Mouse (Mus musculus) CD4-positive, CD25-positive, alpha-beta regulatory T cell, adult 4 months (primary cell): ENCODE measurements around the gene Rplp1. TPM values are rescaled to one million over a fixed set of nuclear protein-coding genes. Genes with fewer than 3 reads are reported as not detected.
A peak's percentile ranks its signal among the peaks of the same experiment; 100 is the strongest.

Experiments
- ATAC-seq: one replicate; pipeline ENCODE4 v1.8.0; 2017
- polyA plus RNA-seq, 2 experiments: library from polyadenylated mRNA; unstranded; fragments of 100-300 nt; shearing (Covaris generic); gene quantifications; one replicate each; pipeline ENCODE4 v1.2.1; 2017

The Rplp1 gene
- 1,000 to 10,000 TPM; 3,273 to 3,796 TPM for polyA plus RNA-seq

DNA sequence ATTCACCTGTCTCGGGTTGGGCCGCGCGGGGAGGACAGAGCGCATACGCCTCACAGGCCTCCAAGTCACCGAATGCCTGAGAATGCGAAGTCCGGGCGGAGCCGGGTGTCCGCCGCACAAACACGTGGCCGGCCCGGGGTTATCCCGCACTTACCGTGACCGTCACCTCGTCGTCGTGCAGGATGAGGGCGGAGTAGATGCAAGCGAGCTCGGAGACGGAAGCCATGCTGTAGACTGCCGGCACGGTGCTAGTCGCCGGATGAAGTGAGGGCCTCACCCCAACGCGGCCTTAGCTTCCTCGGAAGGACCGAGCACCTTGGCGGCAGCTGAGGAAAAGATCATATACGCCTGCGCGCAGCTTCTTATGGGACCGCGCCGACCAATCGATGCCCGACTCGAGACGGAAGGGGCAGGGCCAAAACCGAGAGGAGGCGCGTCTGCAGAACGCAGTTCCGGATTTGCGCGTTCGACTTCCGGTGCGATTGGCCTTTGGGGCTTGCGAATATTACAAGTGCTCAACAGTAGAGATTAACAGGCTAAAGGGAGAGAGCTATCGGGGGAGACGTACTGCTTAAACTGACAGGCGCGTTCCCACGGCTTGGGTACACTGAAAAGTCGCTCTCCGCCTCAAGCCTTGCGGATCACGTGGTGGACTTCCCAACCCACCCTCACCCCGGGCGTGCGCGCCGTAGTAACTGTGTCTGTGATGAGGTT, at the start of gene Rplp1:
TSS of gene Rplp1 (minus strand) at position 340 of the 714 bp plus-strand sequence.
- peak; percentile 97 for ATAC-seq

- no peak for ATAC-seq
Measured at GRCm38 (mm10) chr9:61963356-61963755, 49.0 kb upstream of the Rplp1 start.

DNA sequence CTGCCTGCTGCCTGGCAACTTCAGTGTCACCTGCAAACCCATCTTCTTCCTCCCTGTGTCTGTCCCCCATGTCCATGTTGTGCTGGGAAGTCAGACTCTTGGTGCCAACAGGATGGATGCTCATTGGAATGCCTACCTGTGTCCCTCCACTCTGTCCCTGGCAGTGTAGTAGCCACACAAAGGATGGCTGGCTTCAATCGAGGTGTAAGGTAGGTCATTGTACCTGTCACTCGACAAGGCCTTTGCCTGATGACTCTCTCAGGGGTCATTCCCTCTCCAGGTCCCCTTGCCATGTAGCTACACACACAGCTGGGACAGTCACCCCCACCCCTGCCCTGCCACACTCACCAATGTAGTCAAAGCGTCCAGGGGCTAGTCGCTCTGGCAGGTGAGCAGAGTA, 46.8 kb upstream of the Rplp1 start:
- no peak for ATAC-seq

GRCm38 (mm10) chr9:61960753-61961152, 46.4 kb upstream of the Rplp1 start:
- no peak for ATAC-seq

DNA sequence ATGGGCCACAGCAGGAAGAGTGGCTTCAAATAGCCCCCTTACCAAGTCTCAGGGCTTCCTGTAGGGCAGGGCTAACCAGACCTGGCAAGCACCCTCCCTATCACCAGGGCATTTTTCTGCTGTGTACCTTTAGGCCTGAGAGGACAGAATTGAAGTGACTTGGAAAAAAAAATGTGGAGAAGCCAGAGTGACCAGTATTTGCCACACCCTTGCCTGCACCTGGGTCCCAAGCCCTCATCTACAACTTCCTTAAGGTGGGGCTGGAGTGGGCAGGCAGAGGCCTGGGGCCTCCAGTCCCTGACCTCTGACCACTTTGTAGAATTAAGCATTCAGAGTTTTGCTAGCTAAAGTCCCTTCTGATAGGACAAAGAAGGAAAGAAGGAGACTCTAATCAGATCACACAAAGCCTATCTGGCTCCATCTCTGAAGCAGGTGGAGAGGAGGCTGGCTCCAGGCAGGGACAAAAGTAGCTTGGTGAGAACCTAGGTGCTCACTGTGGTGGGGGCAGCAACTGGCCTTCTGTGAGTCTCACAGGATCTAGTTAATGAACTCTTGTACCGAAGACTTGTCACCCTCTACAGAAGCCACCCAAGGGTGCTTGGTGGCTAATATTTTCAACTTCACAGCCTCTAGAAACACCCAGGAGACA, 45.7 kb upstream of the Rplp1 start:
- no peak for ATAC-seq

- no peak for ATAC-seq
Measured at GRCm38 (mm10) chr9:61954707-61955106, 40.4 kb upstream of the Rplp1 start.

- no peak for ATAC-seq
Measured at GRCm38 (mm10) chr9:61952241-61952640, 37.9 kb upstream of the Rplp1 start.

DNA sequence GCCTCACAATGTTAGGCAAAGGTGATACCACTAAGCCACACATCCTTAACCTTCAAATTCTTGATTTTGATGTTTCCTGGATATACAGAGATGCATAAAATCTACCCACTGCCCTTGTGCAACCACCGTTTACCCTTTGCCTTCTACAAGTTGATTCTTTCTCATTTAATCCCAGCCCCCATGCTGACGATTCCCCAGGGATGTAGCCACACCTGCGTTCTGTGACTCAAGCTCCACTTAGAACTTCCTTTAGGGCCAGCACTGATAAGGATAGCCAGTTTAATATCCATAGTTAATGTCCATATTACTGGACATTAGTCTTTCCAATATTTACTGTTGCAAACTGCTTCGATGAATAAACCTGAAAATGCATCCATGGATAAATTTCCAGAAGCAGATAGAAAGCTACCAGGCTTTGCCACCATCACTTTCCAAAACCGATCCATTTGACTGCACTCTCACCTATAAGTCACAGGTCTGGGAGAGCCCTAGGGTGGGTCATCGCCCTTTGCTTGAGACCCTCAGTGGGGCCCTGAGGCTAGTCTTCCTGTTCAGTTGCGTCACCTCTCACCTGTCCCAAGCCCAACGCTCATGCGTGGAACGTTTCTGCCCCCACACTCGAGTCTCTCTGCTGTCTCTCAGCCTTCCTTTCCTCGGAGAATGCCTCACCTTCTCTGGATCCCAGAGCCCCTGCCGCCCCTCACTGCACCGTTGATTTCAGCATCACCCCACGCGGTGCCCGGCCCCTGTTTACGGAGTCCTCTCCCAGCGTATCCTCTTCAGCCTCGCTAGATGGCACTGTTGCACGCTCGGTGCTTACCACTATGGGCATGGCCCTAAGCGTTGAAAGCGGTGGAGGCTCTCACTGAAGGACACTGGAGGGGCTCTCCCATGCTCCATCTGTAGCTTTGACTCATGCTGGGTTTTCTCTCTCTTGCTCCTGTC, 33.3 kb upstream of the Rplp1 start:
- peak; percentile 73 for ATAC-seq

- ATAC-seq = peak; percentile 91
Measured at GRCm38 (mm10) chr9:61946623-61947401, 32.5 kb upstream of the Rplp1 start, which contains the start of gene Kif23. Gene Kif23 (minus strand): TSS chr9:61946774.

GRCm38 (mm10) chr9:61945973-61946611, 31.8 kb upstream of the Rplp1 start:
- peak; percentile 28 for ATAC-seq

DNA sequence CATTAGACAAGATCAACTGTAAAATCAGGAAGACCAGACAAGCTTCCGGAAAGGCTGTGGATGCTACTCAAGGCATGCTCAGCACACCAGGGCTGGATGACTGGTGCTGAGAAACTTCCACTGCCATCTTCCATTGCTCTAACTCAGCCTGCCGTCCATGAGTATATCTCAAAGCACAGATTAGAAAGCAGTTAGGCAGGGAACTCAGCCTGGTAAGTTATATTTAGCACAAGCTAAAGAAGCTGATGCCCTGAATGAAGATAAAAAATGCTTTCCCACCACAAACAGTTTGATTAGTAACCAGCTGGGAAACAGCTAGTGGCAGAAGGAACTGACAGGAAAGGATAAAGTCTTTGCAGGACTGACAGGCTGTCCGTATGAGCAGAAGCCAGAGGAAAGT, 26.7 kb upstream of the Rplp1 start:
- ATAC-seq = no peak

DNA sequence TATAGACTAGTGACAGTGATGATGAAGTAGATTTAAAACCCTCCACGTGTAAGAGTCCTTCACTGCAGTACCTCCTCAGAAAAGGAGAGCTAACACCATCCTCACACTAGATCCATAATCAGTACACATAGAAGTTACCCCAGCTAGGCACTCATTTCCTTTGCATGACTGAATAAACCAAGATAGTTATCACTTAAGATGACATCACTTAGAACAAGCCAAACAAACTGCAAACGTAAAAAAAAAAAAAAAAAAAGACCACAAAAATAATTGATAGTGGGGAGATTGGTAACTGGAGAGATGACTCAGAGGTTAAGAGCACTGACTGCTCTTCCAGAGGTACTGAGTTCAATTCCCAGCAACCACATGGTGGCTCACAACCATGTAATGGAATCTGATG, 19.0 kb upstream of the Rplp1 start:
- ATAC-seq = peak; percentile 64

DNA sequence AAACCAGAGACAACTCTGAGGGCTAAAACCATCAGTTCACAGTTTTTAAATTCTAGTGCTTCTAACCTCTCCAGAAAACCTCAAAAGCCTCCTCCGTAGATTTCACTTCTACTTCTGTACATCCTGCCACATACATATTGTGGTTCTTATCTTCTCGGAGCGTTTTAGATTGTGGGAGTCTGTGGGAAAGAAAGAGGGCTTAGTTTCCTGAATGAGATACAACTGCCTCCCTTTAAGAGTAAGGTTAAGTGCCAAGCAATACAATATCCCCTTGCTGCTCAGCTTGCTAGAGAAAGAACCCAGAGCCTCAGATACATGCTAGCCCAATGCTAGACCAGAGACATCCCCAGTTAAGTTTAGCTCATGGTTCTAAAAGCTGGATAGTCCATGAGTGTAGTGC, 17.7 kb upstream of the Rplp1 start:
- ATAC-seq = no peak

- ATAC-seq = no peak
Measured at GRCm38 (mm10) chr9:61925086-61925660, 10.8 kb upstream of the Rplp1 start.

GRCm38 (mm10) chr9:61920331-61920730, 6.0 kb upstream of the Rplp1 start:
- ATAC-seq = no peak

DNA sequence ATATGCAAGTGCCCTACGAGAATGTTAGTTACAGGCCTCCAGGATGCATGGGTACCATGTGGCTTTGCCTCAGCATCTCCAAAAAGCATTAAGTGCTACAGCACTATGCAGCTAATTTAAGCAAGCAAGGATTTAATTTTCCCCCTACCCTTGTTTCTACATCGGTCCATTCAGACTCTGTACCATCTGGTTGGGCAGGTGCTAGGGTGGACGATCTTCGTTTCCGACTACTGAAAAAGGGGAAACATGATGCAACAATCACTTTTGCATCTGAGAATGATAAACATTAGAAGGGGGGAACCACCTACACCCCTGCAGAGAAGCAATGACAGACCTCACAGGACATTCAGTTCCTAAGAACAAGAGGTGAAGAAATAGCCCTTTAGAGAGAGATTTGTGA, 5.1 kb upstream of the Rplp1 start:
- no peak for ATAC-seq

DNA sequence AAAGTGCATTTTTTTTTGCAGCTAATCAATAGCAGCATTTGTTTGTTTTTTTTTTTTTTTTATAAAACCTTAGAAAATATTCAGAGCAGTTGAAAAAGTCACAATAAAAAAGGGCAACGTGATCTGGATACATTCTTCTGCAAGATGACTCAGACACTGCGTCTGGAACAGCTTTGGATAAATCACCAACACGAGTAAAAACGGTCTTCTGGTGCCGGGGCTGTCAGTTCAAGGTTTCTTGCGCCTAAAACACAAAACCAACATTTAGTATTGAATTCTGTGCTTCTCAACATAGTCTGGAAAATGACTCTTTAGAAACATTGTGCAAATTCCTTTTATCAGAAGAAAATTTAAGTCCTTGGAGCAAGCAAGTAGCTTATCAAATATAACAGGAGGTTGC, 3.1 kb upstream of the Rplp1 start:
- ATAC-seq = no peak

DNA sequence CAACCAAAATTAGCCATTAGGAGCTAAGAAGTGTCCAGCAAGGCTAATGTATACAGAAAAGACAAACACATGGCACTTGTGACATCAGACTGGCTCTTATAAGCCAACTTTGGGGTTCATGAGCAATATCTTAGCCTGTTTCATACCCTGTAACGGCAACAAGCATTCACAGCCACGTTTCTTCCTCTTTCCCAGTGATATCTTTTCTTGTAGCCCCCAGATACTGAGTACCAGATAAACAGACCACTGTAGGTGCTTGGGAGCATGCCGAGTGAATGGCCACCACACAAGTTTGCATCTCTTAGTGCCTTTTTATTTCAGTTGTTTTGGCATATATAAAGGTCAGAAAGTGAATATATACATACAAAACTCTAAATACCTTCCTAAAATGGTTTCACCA, 2.6 kb upstream of the Rplp1 start:
- no peak for ATAC-seq

GRCm38 (mm10) chr9:61915393-61916005, 1.2 kb upstream of the Rplp1 start:
- ATAC-seq = no peak

DNA sequence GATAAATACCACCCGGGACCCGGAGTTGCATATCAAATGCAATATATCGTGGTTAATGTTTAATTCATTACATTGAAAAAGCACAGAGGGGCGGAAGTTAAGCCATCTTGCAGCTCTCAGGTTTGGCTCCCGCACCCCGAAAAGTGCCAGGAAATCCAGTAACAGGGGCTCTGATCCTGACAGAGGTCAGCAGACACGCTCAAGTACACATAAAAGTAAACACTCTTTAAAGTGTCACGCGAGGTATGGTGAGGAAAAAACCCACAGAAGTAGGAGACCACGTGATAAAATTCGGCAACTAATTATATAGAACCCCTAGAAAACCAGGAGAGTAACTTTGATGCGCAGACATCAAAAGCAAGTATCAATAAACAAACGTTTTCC, 567 bp upstream of the Rplp1 start:
- peak; percentile 1 for ATAC-seq
